Mouse (Mus musculus): ENCODE results near the gene Sept9.

DNA sequence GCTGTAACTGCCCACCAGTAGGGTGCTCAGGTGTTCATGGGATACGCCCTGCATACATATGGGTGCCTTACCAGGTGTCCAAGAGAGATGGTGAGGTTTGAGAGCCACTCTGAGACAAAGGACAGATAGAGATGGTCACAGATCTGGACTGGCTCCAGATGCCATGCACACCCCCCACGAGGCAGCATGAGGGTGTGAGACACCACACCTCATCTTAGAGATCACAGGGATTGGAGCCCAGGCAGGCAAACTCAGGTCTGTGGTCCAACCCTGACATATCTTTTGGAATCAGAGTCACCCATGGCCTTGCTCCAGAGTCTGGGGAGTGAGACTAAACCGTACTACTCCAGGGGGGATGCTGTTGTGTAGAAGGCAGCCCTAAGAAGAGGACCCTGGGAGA is 122.8 kb downstream of the Sept9 start:
- TF ChIP-seq GATA1 (IDR thresholded peaks at IDR 0.05; ENCODE audit: low read length) (no peak), TAL1 (IDR thresholded peaks at IDR 0.05; ENCODE audit: low read length) (no peak)
